Mouse (Mus musculus): ENCODE results near the gene Slc31a2. TPM values are rescaled to one million over a fixed set of nuclear protein-coding genes. Genes with fewer than 3 reads are reported as not detected.

The Slc31a2 gene
- polyA plus RNA-seq (2017; shearing (Covaris generic)), result 10 to 100 TPM; 13.7 to 17.0 TPM

DNA sequence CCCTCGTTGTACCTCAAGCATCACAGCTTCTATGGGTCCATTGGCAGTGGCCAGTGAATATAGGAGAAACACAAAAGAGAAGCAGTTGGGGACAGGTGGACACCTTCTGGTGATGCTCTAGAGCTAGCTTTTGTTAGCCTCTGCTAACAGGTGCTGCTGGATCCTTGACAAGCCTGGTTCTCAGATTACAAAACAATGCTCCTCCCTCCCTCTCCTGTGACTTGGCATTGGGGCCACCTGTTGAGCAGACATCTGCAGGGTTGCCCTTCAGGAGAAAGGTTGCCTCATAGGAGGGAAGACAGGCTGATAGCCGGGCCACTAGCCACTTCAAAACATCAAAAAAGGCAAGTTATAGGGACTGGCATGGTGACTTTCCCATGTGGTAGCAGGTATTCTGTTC lies at the start of gene Slc31a2:
Gene Slc31a2, plus strand, starts transcription at position 287 of the 400 bp plus-strand sequence.

DNA sequence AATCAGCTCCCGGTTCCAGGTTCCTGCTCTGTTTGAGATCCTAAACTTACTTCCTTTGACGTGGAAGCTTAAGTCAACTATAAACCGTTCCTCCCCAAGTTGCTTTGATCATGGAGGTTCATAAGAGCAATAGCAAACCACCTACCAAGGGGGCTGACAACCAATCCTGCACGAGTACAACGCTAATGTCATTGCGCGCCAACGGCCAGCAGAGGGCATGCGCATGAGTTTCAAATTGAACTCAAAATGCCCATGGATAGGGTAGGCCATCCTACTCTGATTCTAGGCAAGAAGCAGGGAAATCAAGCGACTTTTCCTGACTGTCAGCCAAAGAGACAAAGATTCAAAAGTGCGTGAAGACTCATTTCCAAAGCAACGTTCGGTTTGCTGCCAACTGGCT lies 31.6 kb upstream of the Slc31a2 start, which contains the start of gene Zfp37:
Gene Zfp37, minus strand, starts transcription at position 279 of the 400 bp plus-strand sequence.

Other genes starting within 250 kb of the Slc31a2 start
- gene Mup20, start 208.4 kb upstream of the Slc31a2 start, polyA plus RNA-seq (2017; shearing (Covaris generic)), result not detected
- gene Mup3, start 175.2 kb upstream of the Slc31a2 start, polyA plus RNA-seq (2017; shearing (Covaris generic)), result not detected
- gene Mup21, start 111.7 kb upstream of the Slc31a2 start, polyA plus RNA-seq (2017; shearing (Covaris generic)), result not detected
- gene Zfp37, start 31.5 kb upstream of the Slc31a2 start, polyA plus RNA-seq (2017; shearing (Covaris generic)), result under 1 TPM in 1 of 2 experiments, not detected in 1; 0.45 TPM
- 10 to 100 TPM; 49.3 to 57.6 TPM for gene Fkbp15, start 98.0 kb downstream of the Slc31a2 start, polyA plus RNA-seq (2017; shearing (Covaris generic))
- 1 to 10 TPM; 8.6 to 9.4 TPM for gene Slc31a1, start 98.2 kb downstream of the Slc31a2 start, polyA plus RNA-seq (2017; shearing (Covaris generic))
- 100 to 1,000 TPM in 1 of 2 experiments, 10 to 100 TPM in 1; 84.1 to 112 TPM for gene Cdc26, start 146.1 kb downstream of the Slc31a2 start, polyA plus RNA-seq (2017; shearing (Covaris generic))
- gene Prpf4, start 146.2 kb downstream of the Slc31a2 start, polyA plus RNA-seq (2017; shearing (Covaris generic)), result 10 to 100 TPM; 22.6 to 25.4 TPM
- gene Rnf183, start 172.7 kb downstream of the Slc31a2 start, polyA plus RNA-seq (2017; shearing (Covaris generic)), result under 1 TPM in 1 of 2 experiments, not detected in 1; 0.52 TPM
- gene Wdr31, start 208.3 kb downstream of the Slc31a2 start, polyA plus RNA-seq (2017; shearing (Covaris generic)), result under 1 TPM; 0.37 to 0.93 TPM
- gene Bspry, start 217.5 kb downstream of the Slc31a2 start, polyA plus RNA-seq (2017; shearing (Covaris generic)), result 10 to 100 TPM in 1 of 2 experiments, 1 to 10 TPM in 1; 3.7 to 11.2 TPM
- 1 to 10 TPM in 1 of 2 experiments, under 1 TPM in 1; 0.91 to 1.6 TPM for gene Hdhd3, start 240.9 kb downstream of the Slc31a2 start, polyA plus RNA-seq (2017; shearing (Covaris generic))

Measured in activated CD4-positive, CD25-positive, alpha-beta regulatory T cell (primary cell).